Mouse (Mus musculus): ENCODE data around the gene Spock1. TPM values are rescaled to one million over a fixed set of nuclear protein-coding genes. Genes with fewer than 3 reads are reported as not detected.

Gene Spock1
- total RNA-seq, 2 experiments from 2014 or later = 179 to 213 TPM

- H3K27ac ChIP-seq = no peak overlapping the region
- no peak for DNase-seq (ENCODE audit: low spot score in 2 of 2)
Measured at GRCm38 (mm10) chr13:57782107-57782561, 126.0 kb downstream of the Spock1 start.

GRCm38 (mm10) chr13:57779146-57779545 lies 129.0 kb downstream of the Spock1 start:
- DNase-seq (ENCODE audit: low spot score in 2 of 2) = peak; percentile 22 to 36
- TF ChIP-seq CTCF (conservative IDR thresholded peaks at IDR 0.05) = peak; percentile 68
- Histone ChIP-seq H3K27ac (no peak overlapping the region), H3K4me3 (no peak overlapping the region)

More at GRCm38 (mm10) chr13:57782107-57782561, 126.0 kb downstream of the Spock1 start:
- TF ChIP-seq CTCF (conservative IDR thresholded peaks at IDR 0.05) = no peak
- H3K4me3 ChIP-seq = no peak overlapping the region

- no peak overlapping the region for H3K27ac ChIP-seq
- no peak overlapping the region for H3K4me3 ChIP-seq
- TF ChIP-seq CTCF (conservative IDR thresholded peaks at IDR 0.05) = no peak
- no peak for DNase-seq (ENCODE audit: low spot score in 2 of 2)
Measured at GRCm38 (mm10) chr13:57778524-57778923, 129.6 kb downstream of the Spock1 start.

- no peak for TF ChIP-seq CTCF (conservative IDR thresholded peaks at IDR 0.05)
- no peak overlapping the region for H3K27ac ChIP-seq
- H3K4me3 ChIP-seq = no peak overlapping the region
- no peak for DNase-seq (ENCODE audit: low spot score in 2 of 2)
Measured at GRCm38 (mm10) chr13:57771998-57772397, 136.1 kb downstream of the Spock1 start.

- H3K27ac ChIP-seq = no peak overlapping the region
- no peak for DNase-seq (ENCODE audit: low spot score in 2 of 2)
- H3K4me3 ChIP-seq = no peak overlapping the region
- TF ChIP-seq CTCF (conservative IDR thresholded peaks at IDR 0.05) = peak; percentile 74
Measured at GRCm38 (mm10) chr13:57766721-57767120, 141.4 kb downstream of the Spock1 start.

GRCm38 (mm10) chr13:57761122-57761521 lies 147.0 kb downstream of the Spock1 start:
- TF ChIP-seq CTCF (conservative IDR thresholded peaks at IDR 0.05) = no peak
- Histone ChIP-seq H3K4me3 (no peak overlapping the region), H3K27ac (no peak overlapping the region)
- DNase-seq (ENCODE audit: low spot score in 2 of 2) = peak in 1 of 2 experiments; percentile 15

GRCm38 (mm10) chr13:57760618-57761017 lies 147.5 kb downstream of the Spock1 start:
- H3K27ac ChIP-seq = no peak overlapping the region
- H3K4me3 ChIP-seq = no peak overlapping the region
- no peak for DNase-seq (ENCODE audit: low spot score in 2 of 2)
- no peak for TF ChIP-seq CTCF (conservative IDR thresholded peaks at IDR 0.05)

GRCm38 (mm10) chr13:57756316-57756715 lies 151.8 kb downstream of the Spock1 start:
- Histone ChIP-seq H3K4me3 (no peak overlapping the region), H3K27ac (peak overlapping the region; percentile 39; the same call in 1 of the 2 replicates)
- peak; percentile 15 to 40 for DNase-seq (ENCODE audit: low spot score in 2 of 2)
- no peak for TF ChIP-seq CTCF (conservative IDR thresholded peaks at IDR 0.05)

- Histone ChIP-seq H3K4me3 (no peak overlapping the region), H3K27ac (no peak overlapping the region)
- no peak for TF ChIP-seq CTCF (conservative IDR thresholded peaks at IDR 0.05)
- no peak for DNase-seq (ENCODE audit: low spot score in 2 of 2)
Measured at GRCm38 (mm10) chr13:57750831-57751230, 157.3 kb downstream of the Spock1 start.

- H3K27ac ChIP-seq = no peak overlapping the region
- no peak for TF ChIP-seq CTCF (conservative IDR thresholded peaks at IDR 0.05)
- DNase-seq (ENCODE audit: low spot score in 2 of 2) = no peak
- no peak overlapping the region for H3K4me3 ChIP-seq
Measured at GRCm38 (mm10) chr13:57744667-57745066, 163.5 kb downstream of the Spock1 start.

- no peak for DNase-seq (ENCODE audit: low spot score in 2 of 2)
- no peak overlapping the region for H3K27ac ChIP-seq
- no peak for TF ChIP-seq CTCF (conservative IDR thresholded peaks at IDR 0.05)
- no peak overlapping the region for H3K4me3 ChIP-seq
Measured at GRCm38 (mm10) chr13:57741186-57741585, 166.9 kb downstream of the Spock1 start.

- DNase-seq (ENCODE audit: low spot score in 2 of 2) = no peak
- H3K4me3 ChIP-seq = no peak overlapping the region
- no peak overlapping the region for H3K27ac ChIP-seq
- TF ChIP-seq CTCF (conservative IDR thresholded peaks at IDR 0.05) = no peak
Measured at GRCm38 (mm10) chr13:57740473-57740872, 167.7 kb downstream of the Spock1 start.

- H3K27ac ChIP-seq = no peak overlapping the region
- no peak for TF ChIP-seq CTCF (conservative IDR thresholded peaks at IDR 0.05)
- no peak overlapping the region for H3K4me3 ChIP-seq
- DNase-seq (ENCODE audit: low spot score in 2 of 2) = no peak
Measured at GRCm38 (mm10) chr13:57736060-57736459, 172.1 kb downstream of the Spock1 start.

GRCm38 (mm10) chr13:57734549-57734948 lies 173.6 kb downstream of the Spock1 start:
- TF ChIP-seq CTCF (conservative IDR thresholded peaks at IDR 0.05) = no peak
- no peak for DNase-seq (ENCODE audit: low spot score in 2 of 2)

GRCm38 (mm10) chr13:57733521-57733920 lies 174.6 kb downstream of the Spock1 start:
- no peak for DNase-seq (ENCODE audit: low spot score in 2 of 2)
- no peak overlapping the region for H3K27ac ChIP-seq
- TF ChIP-seq CTCF (conservative IDR thresholded peaks at IDR 0.05) = no peak
- H3K4me3 ChIP-seq = no peak overlapping the region

More at GRCm38 (mm10) chr13:57734549-57734948, 173.6 kb downstream of the Spock1 start:
- no peak overlapping the region for H3K27ac ChIP-seq
- no peak overlapping the region for H3K4me3 ChIP-seq
